Mouse (Mus musculus) frontal cortex, postnatal 14 days (tissue): ENCODE measurements around the gene Vmn1r231.

Experiments
- DNase-seq, 2 experiments: peaks; one replicate each; pipeline ENCODE4 v3.0.0; 2022; ENCODE audit warnings: low spot score in 2 of 2

Gene Vmn1r231

DNA sequence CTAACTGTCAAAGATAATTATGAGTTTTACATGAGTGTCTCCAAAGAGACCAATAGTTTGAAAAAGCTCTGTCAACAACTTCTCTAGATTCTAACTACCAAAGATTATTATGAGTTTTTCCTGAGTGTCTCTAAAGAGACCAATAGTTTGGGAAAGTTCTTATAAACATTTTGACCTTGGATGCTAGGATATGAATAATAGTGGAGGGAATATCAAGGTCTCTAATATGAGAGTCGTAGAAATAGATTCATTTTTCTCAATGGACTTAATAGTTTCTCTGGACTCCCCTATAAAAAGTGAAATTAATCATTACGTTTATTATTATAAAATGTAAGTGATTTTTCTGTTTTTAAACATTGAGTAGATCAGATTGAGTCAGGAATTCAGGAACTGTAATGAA is at the start of gene Vmn1r231:
Gene Vmn1r231, minus strand, starts transcription at position 101 of the 400 bp plus-strand sequence.
- DNase-seq = no peak

- DNase-seq = no peak
Observed at GRCm38 (mm10) chr17:20946636-20947035, 41.7 kb upstream of the Vmn1r231 start.

DNA sequence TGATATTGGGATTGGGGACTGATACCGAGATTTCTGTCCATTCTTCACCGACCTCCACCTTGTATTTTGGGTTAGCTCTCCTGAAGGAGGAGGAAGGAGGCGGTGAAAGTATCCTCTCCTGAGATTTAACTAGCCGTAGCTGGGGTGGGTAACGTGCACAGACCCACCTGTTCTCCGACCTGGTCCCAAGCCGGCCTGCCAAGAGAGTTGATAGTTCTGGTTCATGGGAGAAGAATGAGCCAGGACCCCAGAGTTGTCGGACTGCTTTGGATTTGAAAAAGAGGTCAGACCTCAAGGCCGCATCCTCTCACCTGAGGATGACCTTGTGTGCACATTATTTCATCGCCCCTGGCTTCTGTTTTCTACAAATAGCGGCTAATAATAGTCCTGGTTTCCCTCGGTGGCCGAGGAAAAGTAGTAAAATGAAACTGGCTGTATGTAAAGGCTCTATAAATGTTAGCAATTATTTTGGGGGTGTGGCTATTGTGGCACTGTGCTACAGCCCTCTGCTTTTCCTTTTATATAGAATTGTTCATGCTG is 41.2 kb upstream of the Vmn1r231 start:
- no peak for DNase-seq

DNA sequence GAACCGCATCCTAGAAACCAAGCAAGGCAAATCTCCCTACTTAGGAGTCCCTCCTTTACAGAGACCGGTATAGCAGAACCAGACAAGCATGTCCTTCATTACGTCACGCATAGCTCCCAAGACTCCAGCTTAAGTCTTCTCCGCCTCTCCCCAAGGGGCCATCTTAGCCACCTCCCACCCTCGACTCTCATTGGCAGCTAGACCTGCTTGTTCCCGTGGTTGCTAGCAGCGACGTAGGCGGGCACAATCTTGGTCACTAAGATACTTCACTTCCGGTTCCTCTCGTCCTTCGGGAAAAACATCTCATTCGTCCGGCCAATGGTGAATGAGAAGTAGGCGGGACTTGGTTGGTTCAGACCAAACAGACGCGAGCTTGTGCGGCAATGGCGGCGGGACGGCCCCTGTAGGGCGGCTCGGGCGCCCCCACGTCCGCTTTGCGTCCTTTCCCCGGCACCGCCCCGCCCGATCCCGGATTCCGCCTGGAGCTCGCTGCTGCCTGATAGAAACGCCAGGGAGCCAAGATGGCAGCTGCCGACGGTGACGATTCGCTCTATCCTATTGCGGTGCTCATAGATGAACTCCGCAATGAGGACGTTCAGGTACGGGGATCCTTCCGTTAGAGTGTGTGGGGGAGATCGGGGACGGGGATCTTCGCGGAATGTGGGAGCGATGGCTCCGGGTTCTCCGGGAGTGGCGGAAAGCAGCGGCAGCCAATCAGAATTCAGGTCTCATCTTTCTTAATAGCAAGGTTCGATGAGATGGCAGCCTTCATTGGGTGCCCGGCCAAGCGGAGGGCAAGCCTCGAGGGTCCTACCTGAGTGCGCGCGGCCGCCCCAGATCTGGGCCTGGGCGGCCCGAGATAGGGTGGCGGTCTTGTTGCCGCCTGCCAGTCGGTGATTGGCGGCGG is 40.3 kb upstream of the Vmn1r231 start, which contains the start of gene Ppp2r1a:
Gene Ppp2r1a, plus strand, starts transcription at position 327 of the 907 bp plus-strand sequence.
- DNase-seq = peak; percentile 96 to 100

GRCm38 (mm10) chr17:20944226-20944625 is 39.3 kb upstream of the Vmn1r231 start:
- no peak for DNase-seq

- no peak for DNase-seq
Observed at GRCm38 (mm10) chr17:20919614-20920013, 14.7 kb upstream of the Vmn1r231 start, which contains the start of gene Vmn1r232. TSS of gene Vmn1r232 (minus strand) at chr17:20919714.

GRCm38 (mm10) chr17:20840144-20840543 is 64.7 kb downstream of the Vmn1r231 start, which contains the start of gene Vmn1r230:
TSS of gene Vmn1r230 (plus strand) at chr17:20840444.
- DNase-seq = no peak
